Mouse (Mus musculus) left cerebral cortex, postnatal 14 days (tissue): ENCODE measurements around the gene Rdh19. TPM values are rescaled to one million over a fixed set of nuclear protein-coding genes. Genes with fewer than 3 reads are reported as not detected.
"Not testable (repeated sequence)": the region's sequence is repeated elsewhere in the genome, so short reads cannot be mapped to it uniquely, and the experiment has no call there.

Source experiments
- DNase-seq, 2 experiments: peaks; one replicate each; pipeline ENCODE4 v3.0.0; 2021 to 2022; ENCODE audit warnings: low spot score in 2 of 2, mixed read lengths in 1 of 2
- intact Hi-C: fragments of 180-260 bp; cut with DNase I; formaldehyde crosslinking; loops from one replicate; pipeline ENCODE4 v1.15.1; 2025
- total RNA-seq, 2 experiments: library from RNA; stranded (reverse); gene quantifications; 2 replicates each; pipeline ENCODE4 v1.2.3; 2021

Gene Rdh19
- total RNA-seq, 2 experiments from 2014 or later = not detected

- no peak for DNase-seq
- intact Hi-C loops = no loop called here
These were observed 28.7 kb downstream of the Rdh19 start for GRCm38 (mm10) chr10:127878262-127879057.

- intact Hi-C loops = no loop called here
- no peak for DNase-seq
These were observed 29.5 kb downstream of the Rdh19 start for GRCm38 (mm10) chr10:127879155-127879688.

DNA sequence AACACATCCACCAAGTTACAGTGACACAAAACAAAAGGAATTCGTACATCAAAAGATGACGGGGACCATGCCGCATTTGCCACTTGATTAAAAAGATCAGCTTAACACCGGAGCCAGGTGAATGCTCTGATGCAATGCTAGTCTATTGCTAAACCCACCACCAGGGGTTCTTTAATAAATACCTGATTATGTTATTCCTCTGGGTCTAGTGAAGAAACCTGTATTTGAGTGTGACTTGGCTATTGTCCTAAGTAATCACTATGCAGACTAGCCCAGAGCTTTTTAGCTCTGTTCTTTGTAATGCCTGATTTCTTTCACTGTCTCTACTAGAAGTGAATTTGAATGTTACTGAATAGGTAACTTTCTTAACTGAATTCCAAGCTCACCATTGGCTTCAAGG is 31.3 kb downstream of the Rdh19 start:
- no peak for DNase-seq
- intact Hi-C loops = no loop called here

DNA sequence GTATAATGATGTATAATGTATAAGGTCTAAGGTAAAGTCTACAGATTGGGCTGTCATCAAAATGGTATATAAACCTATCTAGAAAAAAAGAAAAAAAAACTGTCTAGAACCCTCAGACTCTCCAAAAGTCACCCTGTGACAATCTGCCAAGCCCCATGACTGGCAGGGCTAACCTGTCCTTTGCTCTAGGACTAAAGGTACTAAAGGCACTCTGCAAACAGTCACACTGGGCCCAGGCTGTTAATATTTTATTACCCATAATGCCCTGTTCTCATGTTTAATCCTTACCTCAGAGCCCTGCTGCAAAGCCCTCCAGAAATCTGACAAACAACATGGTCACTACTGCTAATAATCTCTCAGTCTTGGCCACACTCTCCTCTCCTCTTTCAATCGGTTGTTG is 36.8 kb downstream of the Rdh19 start:
- intact Hi-C loops = no loop called here
- DNase-seq = no peak

DNA sequence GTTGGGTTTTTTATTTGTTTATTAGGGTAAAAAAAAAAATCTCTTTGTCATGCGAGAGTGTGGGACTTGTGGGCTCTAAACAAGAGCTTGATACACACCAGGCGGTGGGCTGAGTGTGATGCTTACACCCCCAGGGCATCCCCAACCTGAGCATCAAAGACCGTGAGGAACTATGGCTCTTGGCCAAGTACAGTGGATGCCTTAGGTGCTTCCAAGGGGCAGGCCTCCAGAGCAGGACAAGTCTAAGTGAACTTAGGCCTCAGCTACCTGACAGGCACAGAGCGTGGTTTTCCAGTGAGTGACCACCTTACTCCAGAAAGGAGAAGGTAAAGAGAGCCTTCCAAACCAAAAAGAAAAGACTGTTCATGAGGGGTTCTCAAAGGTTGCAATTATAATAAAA is 37.2 kb downstream of the Rdh19 start:
- intact Hi-C loops = no loop called here
- DNase-seq = no peak

DNA sequence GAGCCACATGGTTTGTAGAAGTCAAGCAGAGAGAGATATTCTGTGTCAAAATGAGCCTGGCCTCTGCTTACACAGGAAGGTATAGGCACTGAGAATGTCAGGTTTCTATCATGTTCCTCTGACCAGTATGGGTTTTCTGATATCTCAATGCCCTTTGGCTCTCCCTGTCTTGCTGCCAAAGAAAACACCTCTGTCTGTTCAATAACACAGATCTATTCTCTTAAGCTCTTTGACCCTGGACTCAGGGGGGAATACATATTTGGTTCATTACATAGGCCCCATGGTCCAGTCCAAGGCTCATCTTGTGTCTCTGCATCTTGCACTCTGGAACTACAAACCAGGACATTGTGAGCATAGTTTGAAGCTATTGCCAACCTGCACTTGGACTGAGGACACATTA is 38.9 kb downstream of the Rdh19 start, which contains the start of gene Rdh7:
Gene Rdh7, minus strand, starts transcription at position 213 of the 400 bp plus-strand sequence.
- no peak for DNase-seq
- intact Hi-C loops = no loop called here

DNA sequence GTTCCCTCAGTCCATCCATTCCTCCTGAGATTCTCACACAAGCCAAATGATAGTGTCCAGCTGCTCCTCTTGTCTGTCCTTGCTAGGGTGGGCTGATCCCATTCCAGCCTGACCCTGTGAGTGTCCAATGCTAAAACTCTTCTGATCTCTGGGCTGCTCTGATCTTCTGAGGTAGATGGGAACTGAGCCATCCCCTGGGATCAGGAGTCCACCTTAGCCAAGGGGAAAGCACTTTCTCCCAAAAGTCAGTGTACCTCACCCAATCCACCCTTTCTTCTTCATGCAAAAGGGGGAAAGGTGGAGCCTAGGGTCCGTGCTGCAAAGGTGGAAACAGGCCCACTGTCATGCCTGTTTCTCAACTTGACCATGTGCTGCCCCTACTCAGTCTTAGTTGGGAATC is 41.8 kb downstream of the Rdh19 start:
- intact Hi-C loops = no loop called here
- DNase-seq = no peak

GRCm38 (mm10) chr10:127893163-127894022 is 43.7 kb downstream of the Rdh19 start:
- peak in 1 of 2 experiments; percentile 16 for DNase-seq
- intact Hi-C loops = not testable (repeated sequence)

GRCm38 (mm10) chr10:127896705-127897104 is 47.0 kb downstream of the Rdh19 start:
- no peak for DNase-seq

GRCm38 (mm10) chr10:127897506-127897905 is 47.8 kb downstream of the Rdh19 start:
- intact Hi-C loops = no loop called here

More at GRCm38 (mm10) chr10:127896705-127897104, 47.0 kb downstream of the Rdh19 start:
- intact Hi-C loops = no loop called here

DNA sequence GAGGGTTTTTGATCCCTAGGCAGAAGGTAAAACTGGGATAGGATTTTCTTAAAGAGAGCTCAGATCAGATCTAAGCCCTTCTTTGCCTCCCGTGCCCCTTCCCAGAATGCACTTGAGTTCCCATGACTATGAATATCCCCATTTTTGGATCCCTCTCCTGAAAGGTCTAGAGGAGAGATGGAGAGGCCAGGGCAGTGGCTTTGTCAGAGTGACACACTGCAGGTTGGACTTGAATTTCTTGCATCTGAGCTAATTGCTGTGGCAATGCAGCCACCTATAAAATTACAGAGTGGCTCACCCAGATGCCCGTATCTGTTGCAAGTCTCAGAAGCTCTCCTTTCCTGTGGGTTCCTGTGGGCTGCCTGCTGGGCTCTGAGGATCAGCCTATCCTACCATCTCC is 48.5 kb downstream of the Rdh19 start, which contains the start of gene Sdr9c7:
Gene Sdr9c7, plus strand, starts transcription at position 301 of the 400 bp plus-strand sequence.
- intact Hi-C loops = no loop called here
- DNase-seq = no peak

More at GRCm38 (mm10) chr10:127897506-127897905, 47.8 kb downstream of the Rdh19 start:
- no peak for DNase-seq

DNA sequence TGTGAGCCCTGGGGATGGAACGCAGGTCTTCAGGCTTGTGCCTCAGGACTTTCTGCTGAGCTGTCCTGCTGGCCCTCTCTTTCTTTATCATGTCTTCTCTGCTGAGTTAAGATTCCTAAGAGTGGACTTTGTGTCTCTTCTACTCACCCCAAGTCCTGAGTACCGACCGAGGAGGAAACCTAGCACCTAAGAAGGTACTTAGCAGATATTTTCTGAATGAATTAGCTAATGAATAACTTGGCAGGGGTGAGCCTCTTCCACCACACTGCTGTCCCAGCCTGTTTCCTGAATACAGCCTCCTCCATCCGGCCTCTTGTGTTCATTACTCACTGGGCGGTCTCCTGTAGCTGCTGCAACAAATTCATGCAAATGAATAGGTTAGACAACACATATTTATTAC is 50.1 kb downstream of the Rdh19 start:
- no peak for DNase-seq
- intact Hi-C loops = no loop called here

DNA sequence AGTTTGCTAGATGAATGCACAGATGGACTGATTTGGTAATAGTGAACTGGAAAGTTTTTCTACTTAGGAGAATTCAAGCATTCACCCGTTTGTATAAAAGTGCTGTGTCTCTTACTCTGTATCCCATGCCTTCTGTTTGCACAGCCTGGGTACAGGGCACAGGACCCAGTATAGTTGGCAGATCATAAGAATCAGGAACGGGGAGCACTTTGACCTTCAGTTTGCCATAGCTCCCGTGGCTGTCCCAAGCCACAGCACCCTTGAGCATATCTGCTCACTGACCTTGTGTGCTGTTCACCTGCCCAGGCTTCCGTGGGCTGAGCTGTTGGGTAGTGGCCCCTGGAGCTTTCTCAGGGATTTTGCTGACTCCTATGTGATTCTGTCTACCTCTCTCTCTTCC is 52.0 kb downstream of the Rdh19 start:
- intact Hi-C loops = no loop called here
- no peak for DNase-seq

GRCm38 (mm10) chr10:127903116-127903515 is 53.4 kb downstream of the Rdh19 start:
- intact Hi-C loops = no loop called here
- DNase-seq = no peak

GRCm38 (mm10) chr10:127904718-127905446 is 55.2 kb downstream of the Rdh19 start:
- intact Hi-C loops = no loop called here
- DNase-seq = peak; percentile 34 to 64

DNA sequence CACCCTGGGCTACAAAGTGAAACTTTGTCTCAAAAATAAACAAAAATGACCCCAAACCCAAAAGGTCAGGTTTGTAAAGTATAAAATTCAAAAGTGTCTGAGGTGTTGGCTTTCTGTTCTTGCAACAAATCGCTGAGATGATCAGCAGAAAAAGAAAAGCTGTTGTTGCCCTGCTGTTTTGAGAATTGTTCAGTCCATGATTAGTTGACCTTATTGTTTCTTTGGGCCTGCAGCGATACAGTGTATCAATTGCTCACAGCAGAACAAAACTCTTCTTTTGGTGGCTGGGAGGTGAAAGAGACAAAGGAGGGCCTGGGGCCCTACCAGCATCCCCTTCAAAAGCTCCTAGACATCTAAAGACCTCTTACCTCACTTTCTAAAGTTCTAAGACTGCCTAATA is 56.4 kb downstream of the Rdh19 start:
- no peak for DNase-seq

DNA sequence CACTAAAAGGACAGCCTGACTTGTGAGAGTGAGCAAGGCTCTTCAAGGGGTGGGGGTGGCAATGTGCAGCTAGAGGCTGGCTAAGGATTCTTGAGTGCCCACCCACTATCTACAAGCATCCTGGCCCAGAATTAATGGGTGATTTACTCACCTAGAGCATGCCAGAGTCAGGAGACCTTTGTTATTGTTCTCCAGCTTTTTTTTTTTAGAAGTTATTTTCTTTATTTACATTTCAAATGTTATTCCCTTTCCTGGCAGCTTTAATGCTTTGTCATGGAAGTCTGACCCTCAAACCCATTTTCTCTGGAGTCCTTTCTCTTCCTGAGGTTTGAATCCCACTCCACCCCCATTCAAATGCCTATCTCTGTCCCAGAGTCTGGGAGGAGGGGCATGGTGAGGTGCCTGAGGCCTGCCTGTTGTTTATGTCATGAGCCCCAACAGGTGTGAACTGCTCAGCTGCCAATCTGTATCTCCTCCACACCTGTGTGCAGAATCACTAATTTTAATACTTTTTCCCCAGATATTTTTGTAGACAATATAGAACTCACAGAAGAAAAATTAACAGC is 57.7 kb downstream of the Rdh19 start:
- no peak for DNase-seq
- intact Hi-C loops = no loop called here

More for the DNA sequence above, 56.4 kb downstream of the Rdh19 start:
- intact Hi-C loops = no loop called here
